Mouse (Mus musculus): Measurements from ENCODE around the gene Frem3. TPM values are rescaled to one million over a fixed set of nuclear protein-coding genes. Genes with fewer than 3 reads are reported as not detected.

Gene Frem3
- polyA plus RNA-seq, 1 experiment = not detected

Other genes starting within 250 kb of the Frem3 start
- 1.0 TPM in 1 of 2 replicates, not detected in the other for gene Gypa, start 117.3 kb upstream of the Frem3 start, polyA plus RNA-seq (2012; ENCODE audit: insufficient read depth, insufficient read length, missing spikeins)
- 19.9 and 24.5 TPM in 2 replicates for gene Smarca5, start 128.4 kb downstream of the Frem3 start, polyA plus RNA-seq (2012; ENCODE audit: insufficient read depth, insufficient read length, missing spikeins)